Mouse (Mus musculus) E14TG2a.4 (cell line): ENCODE measurements around the gene Ppp1r12c.
"Not testable (repeated sequence)": the region's sequence is repeated elsewhere in the genome, so short reads cannot be mapped to it uniquely, and the experiment has no call there.

ENCODE experiments used
- CTCF ChIP-seq: conservative IDR thresholded peaks from 2 replicates; pipeline ENCODE4 v1.5.1; 2014; ENCODE audit warnings: low read length
- POU5F1 ChIP-seq: IDR thresholded peaks from 2 replicates; pipeline ENCODE4 v1.6.1; 2014; ENCODE audit warnings: low read length, borderline replicate concordance

GRCm38 (mm10) chr7:4530166-4530565, 28.7 kb upstream of the Ppp1r12c start:
- not testable (repeated sequence) for TF ChIP-seq CTCF, POU5F1
